Mouse (Mus musculus) hindbrain, embryonic 13.5 days (tissue): ENCODE data around the gene Nme7. TPM values are rescaled to one million over a fixed set of nuclear protein-coding genes. Genes with fewer than 3 reads are reported as not detected.

ENCODE experiments used
- ATAC-seq: fragments of 200-750 bp; cut with Nextera tagmentation; 2 replicates; pipeline ENCODE4 v1.8.0; 2017; ENCODE audit warnings: moderate TSS enrichment; ENCODE audit not compliant: low FRiP score
- H3K27ac ChIP-seq: fragments of 300-500 bp; sonication (generic); 2 replicates; pipeline ENCODE4 v1.5.1; 2015; ENCODE audit warnings: inconsistent platforms, mild to moderate bottlenecking, moderate library complexity
- H3K27me3 ChIP-seq: fragments of 300-500 bp; sonication (generic); 2 replicates; pipeline ENCODE4 v1.6.1; 2015; ENCODE audit warnings: mild to moderate bottlenecking, inconsistent platforms
- H3K36me3 ChIP-seq: fragments of 300-500 bp; sonication (generic); 2 replicates; pipeline ENCODE4 v1.6.1; 2015; ENCODE audit warnings: mild to moderate bottlenecking, inconsistent platforms
- H3K4me1 ChIP-seq: fragments of 300-500 bp; sonication (generic); replicated peaks from 2 replicates; pipeline ENCODE4 v1.6.1; 2015; ENCODE audit warnings: inconsistent platforms
- H3K4me2 ChIP-seq: fragments of 300-500 bp; sonication (generic); 2 replicates; pipeline ENCODE4 v1.6.1; 2015; ENCODE audit warnings: inconsistent platforms, mild to moderate bottlenecking, moderate library complexity
- H3K4me3 ChIP-seq: fragments of 300-500 bp; sonication (generic); 2 replicates; pipeline ENCODE4 v1.5.1; 2015; ENCODE audit warnings: mild to moderate bottlenecking, inconsistent platforms
- H3K9ac ChIP-seq: fragments of 300-500 bp; sonication (generic); 2 replicates; pipeline ENCODE4 v1.6.1; 2015; ENCODE audit warnings: mild to moderate bottlenecking, inconsistent platforms
- H3K9me3 ChIP-seq: fragments of 300-500 bp; sonication (generic); 2 replicates; pipeline ENCODE4 v1.6.1; 2016; ENCODE audit warnings: inconsistent platforms
- WGBS: fragments of 180-500 bp; shearing (Covaris S2); methylation state at CpG from one replicate; pipeline ENCODE4 v1.1.7; 2015; 5-methylcytosine and 5-hydroxymethylcytosine counted together
- polyA plus RNA-seq: library from polyadenylated mRNA; unstranded; fragments of >200 nt; fragmentation: Nextera tagmentation; extraction: Ambion mirVana; gene quantifications from 2 replicates; pipeline ENCODE4 v1.2.1, GENCODE M21; 2015

Nme7 gene
- polyA plus RNA-seq, 1 experiment from 2014 or later = 30.1 TPM

GRCm38 (mm10) chr1:164473398-164473797 is 169.5 kb downstream of the Nme7 start:
- Histone ChIP-seq H3K9ac (no peak overlapping the region), H3K9me3 (no peaks in the 10 kb centered on the region), H3K4me3 (no peak overlapping the region), H3K27ac (no peak overlapping the region), H3K36me3 (no peaks in the 10 kb centered on the region), H3K4me1 (no peaks in the 10 kb centered on the region; the same call in none of the 2 replicates), H3K27me3 (no peaks in the 10 kb centered on the region), H3K4me2 (no peak overlapping the region)
- WGBS = 90% methylated on average over 7 of the region's 7 CpGs
- no peak for ATAC-seq

- no peaks in the 10 kb centered on the region; the same call in none of the 2 replicates for H3K4me1 ChIP-seq
- H3K27me3 ChIP-seq = no peaks in the 10 kb centered on the region
- H3K9ac ChIP-seq = no peak overlapping the region
- H3K9me3 ChIP-seq = no peaks in the 10 kb centered on the region
- H3K36me3 ChIP-seq = no peaks in the 10 kb centered on the region
- no peak overlapping the region for H3K4me2 ChIP-seq
- no peak overlapping the region for H3K27ac ChIP-seq
- no peak overlapping the region for H3K4me3 ChIP-seq
- 93% methylated on average over 6 of the region's 6 CpGs for WGBS
- ATAC-seq = no peak
Measured at GRCm38 (mm10) chr1:164474310-164474709, 170.4 kb downstream of the Nme7 start.

- Histone ChIP-seq H3K27me3 (no peaks in the 10 kb centered on the region), H3K4me2 (no peak overlapping the region), H3K4me1 (no peaks in the 10 kb centered on the region; the same call in none of the 2 replicates), H3K9ac (no peak overlapping the region), H3K36me3 (no peaks in the 10 kb centered on the region), H3K27ac (peak overlapping the region; percentile 12; the same call in 1 of the 2 replicates), H3K4me3 (no peak overlapping the region), H3K9me3 (no peaks in the 10 kb centered on the region)
- 62% methylated on average over 7 of the region's 7 CpGs for WGBS
- ATAC-seq = peak; percentile 75; the same call in 1 of the 2 replicates
Measured at GRCm38 (mm10) chr1:164474778-164475511, 171.0 kb downstream of the Nme7 start.

GRCm38 (mm10) chr1:164475895-164476294 is 172.0 kb downstream of the Nme7 start:
- Histone ChIP-seq H3K27me3 (no peaks in the 10 kb centered on the region), H3K9me3 (no peaks in the 10 kb centered on the region), H3K27ac (no peak overlapping the region), H3K4me1 (no peaks in the 10 kb centered on the region; the same call in none of the 2 replicates), H3K4me3 (no peak overlapping the region), H3K4me2 (no peak overlapping the region), H3K36me3 (no peaks in the 10 kb centered on the region), H3K9ac (no peak overlapping the region)
- 89% methylated on average over 4 of the region's 4 CpGs for WGBS
- ATAC-seq = no peak

- Histone ChIP-seq H3K9me3 (no peaks in the 10 kb centered on the region), H3K4me2 (no peak overlapping the region), H3K9ac (no peak overlapping the region), H3K4me1 (no peaks in the 10 kb centered on the region), H3K27ac (no peak overlapping the region), H3K4me3 (no peak overlapping the region), H3K27me3 (no peaks in the 10 kb centered on the region), H3K36me3 (no peaks in the 10 kb centered on the region)
- ATAC-seq = no peak
- 87% methylated on average over 5 of the region's 5 CpGs for WGBS
Measured at GRCm38 (mm10) chr1:164480755-164481644, 177.1 kb downstream of the Nme7 start.

DNA sequence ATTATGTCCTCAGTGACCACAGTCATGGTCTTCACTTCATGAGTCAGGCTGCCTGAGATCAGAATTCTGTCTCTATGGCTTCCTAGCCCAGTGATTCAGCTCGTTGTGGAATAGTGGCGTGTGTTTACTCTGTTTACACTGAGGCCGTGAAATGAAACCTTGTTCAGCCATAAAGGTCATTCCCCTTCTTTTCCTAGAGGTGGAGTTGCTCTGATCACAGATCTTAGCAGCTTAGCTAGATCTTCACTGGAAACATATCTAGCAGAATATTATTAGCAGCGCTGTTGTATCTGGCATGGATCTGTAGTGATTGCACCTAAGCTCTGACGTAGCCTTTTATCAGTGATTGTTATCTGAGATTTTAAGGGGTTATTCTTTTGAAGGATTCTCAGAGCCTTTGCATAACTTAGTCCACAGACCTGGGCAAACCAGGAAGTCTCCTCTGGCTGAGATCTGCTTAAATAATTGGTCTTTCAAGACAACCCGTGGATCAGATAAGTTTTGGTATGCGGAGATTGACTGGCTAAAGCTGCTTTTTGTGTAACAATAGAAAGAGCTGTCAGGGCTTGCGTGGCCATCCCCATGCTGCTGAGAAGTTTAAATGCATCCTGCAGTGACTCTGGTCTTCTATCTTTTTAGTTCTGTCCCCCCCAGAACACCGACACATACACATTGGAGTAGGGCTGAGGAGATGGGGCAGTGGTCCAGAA is 177.9 kb downstream of the Nme7 start:
- 61% methylated on average over 9 of the region's 9 CpGs for WGBS

DNA sequence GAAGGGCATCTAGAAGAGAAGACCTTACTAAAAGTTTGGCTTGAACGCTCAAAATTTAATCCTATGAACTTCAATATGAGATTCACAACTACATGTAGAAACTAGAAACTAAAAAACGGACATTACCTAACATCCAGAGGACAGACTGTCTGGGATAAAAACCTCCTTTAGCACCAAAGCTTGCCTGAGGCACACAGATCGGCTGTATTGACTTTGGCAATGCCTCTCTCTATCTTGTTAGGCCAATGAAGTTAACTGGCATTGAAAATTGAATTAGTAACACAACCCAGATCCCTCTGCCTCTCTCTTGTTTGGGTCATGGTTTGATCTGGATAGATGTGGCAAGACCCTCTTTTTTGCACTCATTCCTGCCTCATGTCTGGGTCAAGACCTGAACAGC is 178.9 kb downstream of the Nme7 start:
- WGBS = 73% methylated on average over 3 of the region's 3 CpGs
- Histone ChIP-seq H3K4me1 (no peaks in the 10 kb centered on the region), H3K9ac (no peak overlapping the region), H3K27ac (no peak overlapping the region), H3K4me2 (no peak overlapping the region), H3K9me3 (no peaks in the 10 kb centered on the region), H3K4me3 (no peak overlapping the region), H3K36me3 (no peaks in the 10 kb centered on the region), H3K27me3 (no peaks in the 10 kb centered on the region)
- ATAC-seq = no peak

More for the DNA sequence above, 177.9 kb downstream of the Nme7 start:
- Histone ChIP-seq H3K9ac (no peak overlapping the region), H3K36me3 (no peaks in the 10 kb centered on the region), H3K4me3 (no peak overlapping the region), H3K27ac (no peak overlapping the region), H3K4me2 (no peak overlapping the region), H3K4me1 (no peaks in the 10 kb centered on the region), H3K9me3 (no peaks in the 10 kb centered on the region), H3K27me3 (no peaks in the 10 kb centered on the region)
- ATAC-seq = no peak

- Histone ChIP-seq H3K4me3 (no peak overlapping the region), H3K9me3 (no peaks in the 10 kb centered on the region), H3K4me2 (no peak overlapping the region), H3K27me3 (no peaks in the 10 kb centered on the region), H3K9ac (no peak overlapping the region), H3K36me3 (no peaks in the 10 kb centered on the region), H3K4me1 (no peaks in the 10 kb centered on the region), H3K27ac (no peak overlapping the region)
- ATAC-seq = no peak
Measured at GRCm38 (mm10) chr1:164483728-164484127, 179.8 kb downstream of the Nme7 start.

Other genes starting within 250 kb of the Nme7 start
- 0.09 and 0.17 TPM in 2 replicates for gene Sell, start 242.1 kb upstream of the Nme7 start, polyA plus RNA-seq
- gene Selp, start 188.9 kb upstream of the Nme7 start, polyA plus RNA-seq = 0.13 TPM in 1 of 2 replicates, not detected in the other
- 0.06 and 0.10 TPM in 2 replicates for gene F5, start 152.3 kb upstream of the Nme7 start, polyA plus RNA-seq
- 5.8 and 7.1 TPM in 2 replicates for gene Slc19a2, start 55.1 kb upstream of the Nme7 start, polyA plus RNA-seq
- 22.7 TPM in 2 replicates for gene Ccdc181, start 28.5 kb upstream of the Nme7 start, polyA plus RNA-seq
- 32.1 and 33.0 TPM in 2 replicates for gene Blzf1, start 3.4 kb downstream of the Nme7 start, polyA plus RNA-seq
- 129 and 131 TPM in 2 replicates for gene Atp1b1, start 154.2 kb downstream of the Nme7 start, polyA plus RNA-seq